Mouse (Mus musculus) embryonic facial prominence, embryonic 11.5 days (tissue): ENCODE results near the gene Tbcd. TPM values are rescaled to one million over a fixed set of nuclear protein-coding genes. Genes with fewer than 3 reads are reported as not detected.

ENCODE experiments used
- ATAC-seq: fragments of 200-750 bp; cut with Nextera tagmentation; replicated peaks from 2 replicates; pipeline ENCODE4 v1.8.0; 2017; ENCODE audit warnings: low read depth; ENCODE audit not compliant: insufficient number of reproducible peaks, low FRiP score, low TSS enrichment
- DNase-seq: peaks from one replicate; pipeline ENCODE4 v3.0.0-alpha.2; 2015; ENCODE audit warnings: low spot score
- H3K27ac ChIP-seq: fragments of 300-500 bp; sonication (generic); replicated peaks from 2 replicates; pipeline ENCODE4 v1.5.1; 2014; ENCODE audit warnings: mild to moderate bottlenecking, low read depth, low read length, control low read depth
- H3K27me3 ChIP-seq: fragments of 300-500 bp; sonication (generic); 2 replicates; pipeline ENCODE4 v1.6.1; 2014; ENCODE audit warnings: mild to moderate bottlenecking, low read length, moderate library complexity, mixed read lengths; ENCODE audit not compliant: control insufficient read depth, insufficient read depth
- H3K36me3 ChIP-seq: fragments of 300-500 bp; sonication (generic); replicated peaks from 2 replicates; pipeline ENCODE4 v1.6.1; 2014; ENCODE audit warnings: low read depth, mild to moderate bottlenecking, low read length, moderate library complexity, mixed read lengths; ENCODE audit not compliant: control insufficient read depth, insufficient read depth
- H3K4me1 ChIP-seq: fragments of 300-500 bp; sonication (generic); 2 replicates; pipeline ENCODE4 v1.6.1; 2014; ENCODE audit warnings: low read length, mixed read lengths; ENCODE audit not compliant: control insufficient read depth, insufficient read depth
- H3K4me2 ChIP-seq: fragments of 300-500 bp; sonication (generic); 2 replicates; pipeline ENCODE4 v1.6.1; 2014; ENCODE audit warnings: low read depth, mild to moderate bottlenecking, control low read depth, low read length, moderate library complexity
- H3K4me3 ChIP-seq: fragments of 300-500 bp; sonication (generic); 2 replicates; pipeline ENCODE4 v1.5.1; 2014; ENCODE audit warnings: low read depth, low read length, control low read depth
- H3K9ac ChIP-seq: fragments of 300-500 bp; sonication (generic); replicated peaks from 2 replicates; pipeline ENCODE4 v1.6.1; 2014; ENCODE audit warnings: mild to moderate bottlenecking, control low read depth, low read length
- H3K9me3 ChIP-seq: fragments of 300-500 bp; sonication (generic); replicated peaks from 2 replicates; pipeline ENCODE4 v1.6.1; 2016; ENCODE audit warnings: mild to moderate bottlenecking, low read length, inconsistent platforms, mixed read lengths; ENCODE audit not compliant: control insufficient read depth
- WGBS: fragments of 180-500 bp; shearing (Covaris S2); extraction: QIAGEN DNeasy Blood & Tissue Kit; methylation state at CpG from one replicate; pipeline ENCODE4 v1.1.7; 2014; 5-methylcytosine and 5-hydroxymethylcytosine counted together
- polyA plus RNA-seq: library from polyadenylated mRNA; unstranded; fragments of >200 nt; fragmentation: Nextera tagmentation; extraction: Ambion mirVana; gene quantifications from 2 replicates; pipeline ENCODE4 v1.2.1, GENCODE M21; 2014

The Tbcd gene
- polyA plus RNA-seq, 1 experiment from 2014 or later = 31.1 TPM

GRCm38 (mm10) chr11:121529747-121530146 lies 78.0 kb downstream of the Tbcd start:
- Histone ChIP-seq H3K27ac (no peak overlapping the region), H3K4me1 (no peaks in the 10 kb centered on the region), H3K4me2 (no peak overlapping the region), H3K27me3 (no peaks in the 10 kb centered on the region), H3K4me3 (no peak overlapping the region), H3K9me3 (no peaks in the 10 kb centered on the region), H3K9ac (no peak overlapping the region), H3K36me3 (no peaks in the 10 kb centered on the region)
- 89% methylated on average over 3 of the region's 3 CpGs for WGBS
- ATAC-seq (no peak), DNase-seq (no peak)

DNA sequence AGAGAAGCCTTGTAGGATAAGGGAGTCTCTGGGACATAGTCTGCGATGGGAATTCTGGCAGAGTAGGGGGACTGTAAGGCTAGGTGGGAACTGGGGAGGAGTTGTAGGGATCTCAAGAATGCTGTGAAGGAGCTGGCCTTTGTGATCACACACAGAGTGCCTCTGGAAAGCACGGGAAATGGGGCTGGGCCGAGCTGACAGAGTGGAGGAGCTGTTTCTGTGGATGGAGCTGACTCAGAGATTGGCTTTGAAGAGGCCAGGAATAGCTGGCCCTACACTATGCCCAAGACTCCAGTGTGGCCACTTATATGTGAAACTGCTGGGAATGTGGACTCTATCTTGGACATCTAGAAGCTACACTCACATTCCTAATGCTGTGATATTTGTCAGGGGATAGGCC lies 84.8 kb downstream of the Tbcd start:
- no peaks in the 10 kb centered on the region for H3K4me1 ChIP-seq
- no peaks in the 10 kb centered on the region for H3K9me3 ChIP-seq
- no peak overlapping the region for H3K4me3 ChIP-seq
- ATAC-seq = no peak
- WGBS = 52% methylated on average over 3 of the region's 3 CpGs
- no peak for DNase-seq
- H3K36me3 ChIP-seq = no peaks in the 10 kb centered on the region
- no peaks in the 10 kb centered on the region for H3K27me3 ChIP-seq
- H3K9ac ChIP-seq = no peak overlapping the region
- no peak overlapping the region for H3K4me2 ChIP-seq
- H3K27ac ChIP-seq = no peak overlapping the region

- no peak overlapping the region for H3K4me3 ChIP-seq
- H3K4me1 ChIP-seq = no peaks in the 10 kb centered on the region
- no peak overlapping the region for H3K4me2 ChIP-seq
- ATAC-seq (no peak), DNase-seq (no peak)
- H3K27ac ChIP-seq = no peak overlapping the region
- H3K9me3 ChIP-seq = no peaks in the 10 kb centered on the region
- 66% methylated on average over 4 of the region's 4 CpGs for WGBS
- H3K36me3 ChIP-seq = no peaks in the 10 kb centered on the region
- H3K27me3 ChIP-seq = no peaks in the 10 kb centered on the region
- no peak overlapping the region for H3K9ac ChIP-seq
These were observed 90.7 kb downstream of the Tbcd start for GRCm38 (mm10) chr11:121542471-121542870.

- no peak for DNase-seq
- Histone ChIP-seq H3K36me3 (no peaks in the 10 kb centered on the region), H3K27ac (no peak overlapping the region), H3K9ac (no peak overlapping the region), H3K4me2 (no peak overlapping the region), H3K9me3 (no peaks in the 10 kb centered on the region), H3K4me3 (no peak overlapping the region), H3K27me3 (no peaks in the 10 kb centered on the region), H3K4me1 (no peaks in the 10 kb centered on the region)
- no peak for ATAC-seq
- 84% methylated on average over 5 of the region's 5 CpGs for WGBS
These were observed 91.6 kb downstream of the Tbcd start for GRCm38 (mm10) chr11:121543287-121543856.

DNA sequence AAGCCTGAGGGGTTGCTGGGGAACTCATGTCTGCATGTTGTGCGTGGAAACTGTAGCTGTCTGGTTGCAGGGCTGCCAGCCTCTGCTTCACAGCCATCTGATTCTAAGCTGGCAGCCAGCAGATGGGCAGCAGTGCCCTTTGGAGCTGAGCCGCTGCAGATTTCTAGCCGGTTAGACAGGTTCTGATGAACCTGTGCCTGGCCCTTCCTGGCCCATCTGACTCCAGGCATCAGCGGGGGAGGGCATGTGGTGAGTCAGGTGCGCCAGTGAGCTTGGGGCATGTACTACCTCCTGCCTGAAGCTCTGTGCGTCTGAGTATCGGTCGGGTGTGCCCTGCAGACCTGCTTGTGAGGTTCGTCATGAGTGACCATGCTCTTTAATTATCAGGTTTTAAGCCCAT lies 92.2 kb downstream of the Tbcd start:
- no peak for ATAC-seq
- H3K4me1 ChIP-seq = no peaks in the 10 kb centered on the region
- no peak for DNase-seq
- H3K36me3 ChIP-seq = no peaks in the 10 kb centered on the region
- no peak overlapping the region for H3K4me3 ChIP-seq
- H3K9me3 ChIP-seq = no peaks in the 10 kb centered on the region
- 81% methylated on average over 9 of the region's 9 CpGs for WGBS
- no peak overlapping the region for H3K4me2 ChIP-seq
- H3K27me3 ChIP-seq = no peaks in the 10 kb centered on the region
- H3K27ac ChIP-seq = no peak overlapping the region
- no peak overlapping the region for H3K9ac ChIP-seq

GRCm38 (mm10) chr11:121544755-121545397 lies 93.1 kb downstream of the Tbcd start:
- 70% methylated on average over 7 of the region's 7 CpGs for WGBS
- DNase-seq (no peak), ATAC-seq (no peak)
- Histone ChIP-seq H3K9ac (no peak overlapping the region), H3K27ac (no peak overlapping the region), H3K27me3 (no peaks in the 10 kb centered on the region), H3K4me3 (no peak overlapping the region), H3K4me2 (no peak overlapping the region), H3K9me3 (no peaks in the 10 kb centered on the region), H3K4me1 (no peaks in the 10 kb centered on the region), H3K36me3 (no peaks in the 10 kb centered on the region)

DNA sequence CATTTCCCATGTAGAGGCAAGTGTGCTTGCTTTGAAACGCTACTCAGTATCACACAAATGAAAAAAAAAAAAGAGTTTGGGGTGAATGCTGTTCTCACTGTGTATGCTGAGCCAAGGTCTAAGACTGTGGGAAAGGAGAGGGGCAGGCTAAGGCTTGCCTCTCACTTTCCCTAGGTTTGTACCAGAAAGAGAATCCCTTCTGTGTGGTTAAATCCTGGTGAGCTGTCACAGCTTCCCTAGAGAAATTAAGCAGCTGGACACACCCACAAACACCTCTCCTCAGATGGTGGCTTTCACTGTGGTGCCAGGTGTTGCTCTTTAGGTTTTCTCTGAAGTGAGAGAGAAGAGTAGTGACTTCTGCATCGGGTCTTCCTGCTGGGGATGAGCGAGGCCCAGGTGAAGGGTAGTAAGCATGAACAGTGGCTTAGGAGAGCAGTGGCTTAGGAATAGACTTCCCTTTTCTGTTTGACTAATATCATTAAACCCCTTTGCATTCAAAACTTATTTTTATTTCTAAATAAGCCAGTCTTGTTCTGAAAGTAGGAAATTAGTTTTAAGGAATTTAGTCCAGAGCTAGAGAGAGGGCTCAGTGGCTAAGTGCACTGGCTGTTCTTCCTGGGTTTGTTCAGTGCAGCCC lies 93.8 kb downstream of the Tbcd start:
- Histone ChIP-seq H3K4me3 (no peak overlapping the region), H3K27ac (no peak overlapping the region), H3K4me1 (no peaks in the 10 kb centered on the region), H3K9me3 (no peaks in the 10 kb centered on the region), H3K36me3 (no peaks in the 10 kb centered on the region), H3K4me2 (no peak overlapping the region), H3K9ac (no peak overlapping the region), H3K27me3 (no peaks in the 10 kb centered on the region)
- DNase-seq (no peak), ATAC-seq (no peak)
- WGBS = 90% methylated on average over 3 of the region's 3 CpGs

DNA sequence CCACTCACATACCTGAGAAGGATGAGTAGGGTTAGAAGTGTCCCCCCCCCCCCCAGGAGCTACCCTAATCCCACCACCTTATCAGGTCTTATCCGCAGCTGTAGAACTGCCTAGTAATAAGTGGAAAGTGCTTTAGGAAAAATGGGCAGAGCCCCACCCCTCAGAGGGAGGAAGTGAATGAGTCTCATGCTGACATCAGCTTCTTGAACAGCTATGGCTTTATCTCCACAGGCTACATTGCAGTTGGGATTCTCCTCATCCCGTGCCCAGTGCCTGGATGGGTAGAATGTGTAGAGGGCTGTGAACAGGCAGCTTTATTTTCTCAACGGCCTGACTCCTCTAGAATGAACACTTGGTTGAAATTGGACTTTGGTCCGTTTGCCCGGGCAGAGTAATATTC lies 95.5 kb downstream of the Tbcd start:
- Histone ChIP-seq H3K36me3 (no peaks in the 10 kb centered on the region), H3K9me3 (no peaks in the 10 kb centered on the region), H3K4me2 (no peak overlapping the region), H3K4me1 (no peaks in the 10 kb centered on the region), H3K27me3 (no peaks in the 10 kb centered on the region), H3K9ac (no peak overlapping the region), H3K27ac (no peak overlapping the region), H3K4me3 (no peak overlapping the region)
- no peak for DNase-seq
- ATAC-seq = no peak
- 89% methylated on average over 5 of the region's 5 CpGs for WGBS
